In the genomic region with DNA sequence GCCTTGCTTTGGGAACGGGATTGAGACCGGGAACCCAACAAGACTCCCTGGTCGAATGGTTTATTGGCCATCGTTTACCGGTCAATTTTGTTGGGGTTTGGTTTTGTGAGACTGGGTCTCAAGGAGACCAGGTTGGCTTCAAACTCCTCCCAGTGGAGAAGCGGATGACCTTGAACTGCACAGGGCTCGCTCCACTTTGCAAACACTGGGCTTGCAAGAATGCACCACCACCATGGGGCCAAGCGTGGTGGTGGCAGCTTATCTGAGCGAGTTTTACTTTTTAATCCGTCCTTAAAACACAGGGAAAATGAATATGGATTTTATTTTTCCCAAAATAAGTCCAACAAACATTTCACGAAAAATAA, we compare ENCODE assay signal across 8 mouse cellular contexts. TPM values are rescaled to one million over a fixed set of nuclear protein-coding genes. Genes with fewer than 3 reads are reported as not detected.
DNase-seq lines count a peak whose midpoint lies in the region; ATAC-seq and TF ChIP-seq lines count a peak whose summit lies in the region.

No protein-coding gene starts in this region.

- no peaks in the 10 kb centered on the region for H3K9me3 ChIP-seq in lung, embryonic 15.5 days
- no peaks in the 10 kb centered on the region for H3K9me3 ChIP-seq in limb, embryonic 14.5 days (ENCODE audit: control insufficient read depth, low read length)
- H3K9me3 ChIP-seq in stomach, postnatal 0 days (ENCODE audit: control insufficient read depth, low read length), result no peaks in the 10 kb centered on the region

- DNase-seq in adrenal gland, postnatal 10 days, result peak; percentile 31
- DNase-seq in adrenal gland, adult 2 months, result no peak
- DNase-seq in lung, postnatal 36 days, result no peak
- no peak for DNase-seq in limb, embryonic 14.5 days (ENCODE audit: low spot score)
- DNase-seq in stomach, postnatal 0 days (ENCODE audit: low spot score), result peak; percentile 53
- no peak for DNase-seq in urinary bladder, adult 18-20 months (ENCODE audit: low spot score in 2 of 2)
- DNase-seq in Muller cell, postnatal 12 days (ENCODE audit: inconsistent ontology term), result no peak

- no peaks in the 10 kb centered on the region for H3K4me1 ChIP-seq in lung, embryonic 15.5 days
- no peaks in the 10 kb centered on the region for H3K4me1 ChIP-seq in limb, embryonic 14.5 days (ENCODE audit: control insufficient read depth, insufficient read depth, low read length)
- no peaks in the 10 kb centered on the region for H3K4me1 ChIP-seq in stomach, postnatal 0 days (replicated peaks; ENCODE audit: control insufficient read depth, insufficient read depth)

- WGBS in lung, embryonic 15.5 days, result 16% methylated on average over 11 of the region's 11 CpGs
- WGBS in limb, embryonic 14.5 days, result 19% methylated on average over 11 of the region's 11 CpGs
- 20% methylated on average over 11 of the region's 11 CpGs for WGBS in stomach, postnatal 0 days

- H3K9ac ChIP-seq in lung, embryonic 15.5 days, result peak overlapping the region; percentile 51
- peak overlapping the region; percentile 66 for H3K9ac ChIP-seq in limb, embryonic 14.5 days (ENCODE audit: low read depth, low read length, severe bottlenecking)
- peak overlapping the region; percentile 63; the same call in 1 of the 2 replicates for H3K9ac ChIP-seq in stomach, postnatal 0 days (ENCODE audit: low read length)

- TF ChIP-seq CTCF in stomach, postnatal 0 days (IDR thresholded peaks at IDR 0.05; ENCODE audit: low read depth), result peak; percentile 18; the same call in 1 of the 2 replicates

- no peaks in the 10 kb centered on the region for H3K36me3 ChIP-seq in lung, embryonic 15.5 days
- H3K36me3 ChIP-seq in limb, embryonic 14.5 days (ENCODE audit: control insufficient read depth, insufficient read depth, low read length), result no peaks in the 10 kb centered on the region
- H3K36me3 ChIP-seq in stomach, postnatal 0 days (ENCODE audit: control insufficient read depth, insufficient read depth, low read length), result no peaks in the 10 kb centered on the region

- H3K27me3 ChIP-seq in lung, embryonic 15.5 days, result no peaks in the 10 kb centered on the region
- no peaks in the 10 kb centered on the region for H3K27me3 ChIP-seq in limb, embryonic 14.5 days (ENCODE audit: control insufficient read depth, insufficient read depth, low read length)
- H3K27me3 ChIP-seq in stomach, postnatal 0 days (ENCODE audit: control insufficient read depth, insufficient read depth, low read length), result no peaks in the 10 kb centered on the region

- no peak for TF ChIP-seq EP300 in stomach, postnatal 0 days (optimal IDR thresholded peaks at IDR 0.05)

- H3K4me2 ChIP-seq in lung, embryonic 15.5 days, result peak overlapping the region; percentile 95
- H3K4me2 ChIP-seq in limb, embryonic 14.5 days (replicated peaks; ENCODE audit: low read depth, low read length, severe bottlenecking), result peak overlapping the region; percentile 99
- peak overlapping the region; percentile 99 for H3K4me2 ChIP-seq in stomach, postnatal 0 days (replicated peaks; ENCODE audit: low read depth)

- H3K4me3 ChIP-seq in lung, embryonic 15.5 days, result peak overlapping the region; percentile 58
- H3K4me3 ChIP-seq in limb, embryonic 14.5 days (replicated peaks; ENCODE audit: low read length), result peak overlapping the region; percentile 69
- H3K4me3 ChIP-seq in stomach, postnatal 0 days (ENCODE audit: low read depth, low read length), result peak overlapping the region; percentile 65

- peak; percentile 64; the same call in 1 of the 2 replicates for ATAC-seq in lung, embryonic 15.5 days (ENCODE audit: borderline replicate concordance, extremely low read depth, low FRiP score, low TSS enrichment)
- ATAC-seq in limb, embryonic 14.5 days (ENCODE audit: low FRiP score, low read depth), result peak; percentile 41; the same call in 1 of the 2 replicates
- peak; percentile 83 for ATAC-seq in stomach, postnatal 0 days (ENCODE audit: low FRiP score, low TSS enrichment)

- no peak for TF ChIP-seq POLR2A in limb, embryonic 14.5 days (IDR thresholded peaks at IDR 0.05; ENCODE audit: borderline replicate concordance, extremely low read depth, insufficient read depth, insufficient read length)

- no peak overlapping the region for H3K27ac ChIP-seq in lung, embryonic 15.5 days
- H3K27ac ChIP-seq in limb, embryonic 14.5 days (replicated peaks; ENCODE audit: low read depth, low read length), result no peak overlapping the region
- H3K27ac ChIP-seq in stomach, postnatal 0 days (replicated peaks), result no peak overlapping the region; the same call in 1 of the 2 replicates

RNA-seq across cellular contexts. Expression of gene Car8, which starts 0.4 kb away (rescaled TPM):
- total RNA-seq in adrenal gland, postnatal 10 days (2021), result 1 to 10 TPM; 8.2 to 9.7 TPM
- 10 to 100 TPM in 1 of 2 experiments, 1 to 10 TPM in 1; 4.7 to 30.0 TPM for total RNA-seq in adrenal gland, adult 2 months (2021)
- polyA plus RNA-seq in adrenal gland, adult 2 months (2012; rRNA removed), result 1.9 and 2.5 TPM in 2 replicates
- polyA plus RNA-seq in lung, embryonic 15.5 days (2015; fragmentation: Nextera tagmentation; extraction: Ambion mirVana), result 9.9 and 10.7 TPM in 2 replicates
- 1.2 and 1.6 TPM in 2 replicates for polyA plus RNA-seq in limb, embryonic 14.5 days (2012; rRNA removed)
- 2.5 and 2.8 TPM in 2 replicates for polyA plus RNA-seq in limb, embryonic 14.5 days (2014; fragmentation: Nextera tagmentation; extraction: Ambion mirVana)
- polyA plus RNA-seq in stomach, postnatal 0 days (2015; fragmentation: Nextera tagmentation; extraction: Ambion mirVana), result 32.6 and 34.5 TPM in 2 replicates

Comparison
In these comparisons a context has a peak if more than half of its experiments do, and no peak if none do; other contexts are left out.
1. DNase-seq: peak in adrenal gland, postnatal 10 days (single experiment) and stomach, postnatal 0 days (single experiment); none in adrenal gland, adult 2 months (single experiment), lung, postnatal 36 days (single experiment), limb, embryonic 14.5 days (single experiment), urinary bladder, adult 18-20 months (0 of 2) and Muller cell, postnatal 12 days (single experiment).
2. Peak in every context shown above with its lines, with median percentiles within 50 percentile points of each other: ATAC-seq, H3K4me2 ChIP-seq, H3K4me3 ChIP-seq and H3K9ac ChIP-seq.